Mouse (Mus musculus) spleen, adult 2 months (tissue): ENCODE data around the gene Tas2r138.

Experiments used
- CTCF ChIP-seq: fragments of 200-500 bp; IDR thresholded peaks from 2 replicates; pipeline ENCODE4 v1.5.1; 2011; ENCODE audit warnings: mild to moderate bottlenecking, inconsistent platforms; ENCODE audit not compliant: insufficient read depth, insufficient read length, insufficient replicate concordance; ENCODE audit errors: extremely low read depth
- POLR2A ChIP-seq: fragments of 200-500 bp; IDR thresholded peaks from 2 replicates; pipeline ENCODE4 v1.6.1; 2011; ENCODE audit warnings: low read depth, low read length, inconsistent platforms

DNA sequence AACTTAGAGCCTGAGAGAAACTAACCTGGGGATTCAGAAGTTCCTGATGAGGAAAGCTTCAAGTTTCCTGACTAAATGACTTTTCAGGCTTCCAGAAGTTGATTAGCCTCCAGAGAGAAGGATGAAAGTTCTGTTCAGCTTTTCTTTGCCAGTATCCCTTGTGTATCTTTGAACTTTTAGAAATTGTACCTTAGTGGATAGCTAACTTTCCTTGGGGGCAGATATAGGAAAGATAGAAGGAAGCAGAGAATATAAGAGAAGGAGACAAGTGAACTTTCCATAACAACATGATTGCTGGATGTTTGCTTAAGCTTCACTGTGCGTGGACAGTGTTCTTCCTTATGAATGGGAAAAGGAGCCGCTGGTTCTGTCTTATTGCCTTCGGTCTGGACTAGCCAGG lies 43.9 kb downstream of the Tas2r138 start, which contains the start of gene Olfr460:
- TF ChIP-seq CTCF (no peak), POLR2A (no peak)
